Mouse (Mus musculus) right cerebral cortex, adult 2 months (tissue): Measurements from ENCODE around the gene Rapgef5.

Source experiments
- DNase-seq, 2 experiments: peaks; one replicate each; pipeline ENCODE4 v3.0.0; 2021 to 2022; ENCODE audit warnings: low spot score in 2 of 2

Rapgef5 gene

DNA sequence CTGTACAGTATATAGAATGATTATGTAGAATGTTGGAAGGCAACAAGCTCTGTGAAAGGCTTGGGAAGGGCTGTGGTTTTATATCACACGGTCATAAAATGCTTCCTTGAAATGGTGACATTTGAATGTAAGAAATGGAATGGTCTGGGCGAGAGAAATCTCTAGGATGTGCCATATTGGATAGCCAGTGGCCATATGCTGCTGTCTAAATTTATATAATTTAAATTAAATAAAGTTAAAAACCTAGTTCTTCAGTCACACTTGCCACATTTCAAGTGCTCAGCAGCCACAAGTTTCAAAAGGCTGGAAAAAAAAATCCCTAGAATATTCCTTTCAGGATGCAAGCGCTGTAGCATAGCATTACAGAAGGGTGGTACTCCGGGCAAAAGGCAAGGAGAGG lies 14.8 kb downstream of the Rapgef5 start:
- DNase-seq: no peak

DNA sequence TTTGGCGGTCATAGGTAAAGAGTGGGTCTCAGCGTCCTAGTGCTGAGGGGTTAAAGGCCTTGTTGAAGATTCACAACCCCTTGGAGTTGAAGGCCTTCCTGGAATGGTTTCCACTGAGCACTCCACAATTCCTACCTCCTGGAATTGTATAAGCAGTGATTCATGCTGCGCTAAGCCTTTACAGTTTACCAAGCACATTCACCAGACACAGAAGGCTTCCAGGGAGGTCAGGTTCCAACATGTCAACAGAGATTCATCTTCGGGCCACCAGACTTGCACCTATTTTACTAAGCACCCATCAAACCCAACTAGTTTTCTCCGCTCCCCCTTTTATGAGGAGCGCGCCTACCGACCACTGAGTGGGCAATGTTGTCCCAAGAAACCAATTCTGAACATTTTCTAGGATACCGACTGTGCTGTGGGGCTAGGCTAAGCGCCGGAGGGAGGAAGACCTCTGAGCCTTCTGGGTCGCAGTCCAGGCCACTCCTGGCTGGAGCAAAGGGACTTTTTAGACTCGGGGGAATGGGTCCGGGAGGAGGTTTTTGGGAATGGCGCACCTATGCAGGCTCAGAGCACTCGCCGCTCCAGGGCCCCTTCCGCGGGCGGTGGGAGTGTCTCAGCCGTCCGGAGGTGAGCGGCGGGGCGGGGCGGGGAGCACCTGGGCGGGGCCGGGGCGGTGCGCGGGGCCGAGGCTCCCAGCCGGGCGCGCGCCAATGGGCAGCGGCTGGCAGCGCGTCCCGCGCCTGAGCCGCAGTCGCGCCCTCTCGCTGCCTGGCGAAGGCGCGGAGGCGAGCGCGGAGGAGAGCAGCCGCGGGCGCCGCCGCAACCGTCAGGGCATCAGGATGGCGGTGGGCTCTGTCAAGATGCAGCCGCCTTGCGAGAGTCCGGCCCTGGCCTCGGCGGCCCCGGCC lies 17.2 kb downstream of the Rapgef5 start:
- DNase-seq: peak in 1 of 2 experiments; percentile 46

DNA sequence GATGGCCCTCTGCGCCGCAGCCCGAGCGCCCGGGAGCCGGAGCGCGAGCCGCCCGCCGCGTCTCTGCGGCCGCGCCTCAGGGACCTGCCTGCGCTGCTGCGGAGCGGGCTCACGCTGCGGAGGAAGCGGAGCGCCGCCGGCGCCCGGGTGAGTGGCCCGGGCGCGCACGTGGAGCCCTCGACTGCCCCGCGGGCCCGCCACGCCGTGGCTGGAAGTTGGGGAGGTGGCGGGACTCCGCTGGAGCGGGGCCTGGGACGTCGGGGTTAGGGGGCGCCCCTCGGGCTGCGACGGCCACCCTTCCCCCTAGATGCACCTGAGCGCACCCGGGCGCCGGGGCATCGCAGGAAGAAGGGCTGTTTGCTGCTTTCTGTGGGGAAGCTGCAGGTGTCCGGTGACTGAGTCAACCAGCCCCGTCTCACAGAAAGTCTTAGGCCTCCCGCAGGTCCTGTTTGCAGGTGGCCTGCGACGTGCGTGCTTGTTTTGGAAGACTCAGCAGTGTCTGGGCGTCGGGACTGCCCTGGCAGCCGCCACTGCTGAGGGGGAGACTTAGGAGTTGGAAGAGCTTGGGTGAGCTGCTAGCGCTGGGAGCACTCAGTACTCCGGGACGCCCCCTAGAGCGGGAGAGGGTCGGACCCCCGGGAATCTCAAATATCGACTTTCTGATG lies 17.9 kb downstream of the Rapgef5 start:
- peak; percentile 60 to 66 for DNase-seq

DNA sequence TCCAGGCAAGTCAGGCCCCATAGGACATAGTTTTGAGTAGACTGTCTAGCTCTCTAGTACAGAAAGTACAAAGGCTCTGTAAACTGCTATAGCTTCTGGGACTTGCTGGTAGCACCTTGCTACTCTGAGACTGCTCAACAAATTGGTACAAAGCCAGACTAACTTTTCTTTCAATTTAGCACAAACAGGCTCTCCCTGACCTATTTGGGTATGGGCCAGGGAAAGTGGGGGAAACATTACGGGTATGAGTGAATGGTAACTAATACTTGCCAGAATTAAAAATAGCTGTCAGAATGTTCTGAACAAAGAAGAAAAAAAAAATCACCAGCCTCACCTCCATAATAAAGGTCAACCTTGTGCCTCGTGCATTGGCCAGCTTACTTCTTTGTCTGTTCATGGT lies 24.1 kb downstream of the Rapgef5 start:
- DNase-seq: no peak

DNA sequence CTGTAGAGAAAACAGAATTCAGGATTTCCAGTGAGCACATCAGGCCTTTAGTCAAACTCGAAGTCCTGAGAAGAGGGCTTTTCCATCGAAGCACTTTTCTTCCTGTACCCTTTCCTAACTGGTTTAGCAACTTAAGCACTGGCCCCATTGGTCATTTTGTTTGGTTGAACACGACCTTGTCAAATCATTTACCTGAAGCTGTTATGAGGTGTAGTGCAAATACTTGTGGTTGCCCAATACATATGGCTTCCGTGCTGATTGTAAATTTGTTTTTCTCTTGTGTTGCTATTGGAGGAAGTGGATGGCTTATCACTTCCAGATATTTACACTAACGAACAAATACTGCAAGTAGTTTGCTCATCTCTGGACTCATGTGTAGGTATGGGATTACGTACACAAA lies 29.0 kb downstream of the Rapgef5 start:
- no peak for DNase-seq

DNA sequence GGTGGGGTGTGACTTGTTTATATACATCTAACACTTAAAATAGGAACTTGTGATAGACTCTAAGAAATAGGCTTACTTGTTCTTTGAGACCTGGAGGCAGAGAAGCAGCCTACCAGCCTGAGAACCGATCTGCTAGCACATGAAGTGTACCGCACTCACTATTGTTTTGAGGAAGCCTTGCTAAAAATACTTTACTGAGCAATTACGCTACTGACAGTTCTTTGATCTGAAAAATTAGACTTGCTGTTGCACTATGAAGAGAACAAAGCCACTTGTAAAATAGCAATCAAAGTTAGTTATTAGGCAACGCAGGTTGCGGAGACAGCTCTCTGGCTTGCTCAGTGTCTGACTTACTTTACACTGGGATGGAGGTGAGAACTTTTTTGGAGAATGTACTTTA lies 37.1 kb downstream of the Rapgef5 start:
- no peak for DNase-seq

DNA sequence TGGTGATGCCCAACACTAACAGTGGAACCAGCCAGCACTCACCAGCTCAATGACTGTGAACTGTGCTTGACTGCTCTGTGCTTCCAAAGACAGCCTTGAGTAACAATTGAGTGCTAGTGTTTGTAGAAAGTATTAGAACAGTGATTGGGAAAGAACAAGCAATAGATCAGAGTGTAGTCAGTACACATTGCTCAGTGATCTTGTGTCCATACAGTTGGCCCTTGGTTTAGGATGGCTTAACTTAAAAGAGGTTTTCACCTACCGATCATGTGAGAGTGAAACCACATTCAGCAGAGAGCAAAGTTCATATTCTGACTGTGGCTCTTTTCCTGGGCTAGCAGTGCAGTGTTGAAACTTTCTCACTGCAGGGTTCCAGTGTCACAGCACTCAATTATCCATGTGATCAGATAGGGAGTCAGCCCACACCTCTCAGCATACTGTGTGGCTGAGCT lies 38.4 kb downstream of the Rapgef5 start:
- DNase-seq: no peak

DNA sequence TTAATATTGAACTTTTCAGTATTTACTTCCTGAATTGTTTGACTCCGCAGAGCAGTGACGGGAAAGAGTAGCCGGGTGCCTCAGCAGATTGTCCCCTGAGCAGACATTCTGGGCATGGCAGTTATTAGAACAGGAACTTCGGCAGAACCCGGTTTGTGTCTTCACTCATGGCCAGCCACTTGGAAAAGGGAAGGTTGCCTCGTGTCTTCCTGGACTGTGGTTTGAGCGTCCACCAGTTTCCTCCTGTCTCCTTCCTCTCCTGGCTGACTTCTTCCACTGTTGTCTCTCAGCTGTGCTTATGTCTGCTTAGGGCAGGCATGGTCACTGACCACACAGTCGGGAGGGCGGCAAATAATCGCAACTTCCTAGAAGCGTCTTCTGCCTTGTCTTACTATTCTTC lies 44.2 kb downstream of the Rapgef5 start:
- no peak for DNase-seq

DNA sequence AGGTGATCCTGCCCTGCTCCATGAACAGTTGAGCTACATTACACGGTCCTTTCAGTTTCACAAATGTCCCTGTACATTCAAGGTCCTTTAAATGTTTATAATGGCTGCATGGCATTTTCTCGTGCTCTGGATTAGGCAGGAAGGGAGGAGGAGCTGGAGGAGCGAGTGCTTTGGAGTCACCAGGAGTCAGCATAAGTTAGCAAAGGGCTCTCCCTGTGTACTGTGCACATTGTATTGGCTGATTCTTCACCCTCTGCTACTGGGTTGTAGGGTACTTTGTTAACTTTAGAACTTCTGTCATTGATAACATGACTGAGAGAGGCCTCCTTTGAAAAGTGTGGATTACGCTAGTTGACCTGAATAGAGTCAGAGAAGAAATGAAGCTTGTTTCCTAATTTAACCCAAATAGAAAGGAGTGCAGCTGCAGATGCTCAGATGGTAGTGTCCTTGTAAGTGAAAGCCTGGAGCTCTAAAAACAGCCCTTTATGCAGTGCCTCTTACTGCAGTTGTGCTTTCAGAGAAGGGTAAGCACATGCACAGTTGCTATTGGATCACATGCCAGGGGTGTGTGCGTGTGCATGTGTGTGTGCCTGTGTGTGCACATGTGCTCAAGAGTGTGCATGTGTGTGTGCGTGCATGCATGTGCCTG lies 45.3 kb downstream of the Rapgef5 start:
- no peak for DNase-seq

DNA sequence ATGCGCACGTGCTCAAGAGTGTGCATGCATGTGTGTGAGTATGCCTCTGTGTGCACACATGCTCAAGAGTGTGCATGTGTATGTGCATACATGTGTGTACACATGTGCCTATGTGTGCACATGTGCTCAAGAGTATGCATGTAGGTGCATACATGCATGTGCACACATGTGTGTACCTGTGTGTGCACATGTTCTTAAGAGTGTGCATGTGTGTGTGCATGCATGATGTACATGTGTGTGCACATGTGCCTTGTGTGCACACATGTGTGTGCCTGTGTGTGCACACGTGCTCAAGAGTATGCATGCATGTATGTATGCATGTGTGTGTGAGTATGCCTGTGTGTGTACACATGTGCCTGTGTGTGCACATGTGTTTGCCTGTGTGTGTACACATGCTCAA lies 45.8 kb downstream of the Rapgef5 start:
- DNase-seq: no peak

DNA sequence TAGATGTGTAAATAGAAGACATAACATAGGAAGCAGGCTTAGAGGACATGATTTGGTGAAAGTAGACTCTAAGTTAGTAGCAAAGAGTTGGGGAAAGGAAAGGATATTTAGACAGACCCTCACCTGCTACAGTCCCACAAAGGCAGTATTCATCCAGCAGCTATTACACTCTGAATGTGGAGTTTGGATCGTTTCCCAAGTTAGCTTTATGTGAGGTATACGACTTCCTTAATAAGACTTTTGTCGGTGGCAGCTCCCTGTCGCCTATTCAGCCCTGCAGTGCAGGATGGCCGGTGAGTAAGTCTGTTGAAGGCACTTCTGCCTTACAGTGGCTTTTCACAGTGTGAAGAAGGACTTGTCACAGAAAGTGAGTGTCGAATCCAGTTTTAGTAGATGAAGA lies 47.6 kb downstream of the Rapgef5 start:
- no peak for DNase-seq

DNA sequence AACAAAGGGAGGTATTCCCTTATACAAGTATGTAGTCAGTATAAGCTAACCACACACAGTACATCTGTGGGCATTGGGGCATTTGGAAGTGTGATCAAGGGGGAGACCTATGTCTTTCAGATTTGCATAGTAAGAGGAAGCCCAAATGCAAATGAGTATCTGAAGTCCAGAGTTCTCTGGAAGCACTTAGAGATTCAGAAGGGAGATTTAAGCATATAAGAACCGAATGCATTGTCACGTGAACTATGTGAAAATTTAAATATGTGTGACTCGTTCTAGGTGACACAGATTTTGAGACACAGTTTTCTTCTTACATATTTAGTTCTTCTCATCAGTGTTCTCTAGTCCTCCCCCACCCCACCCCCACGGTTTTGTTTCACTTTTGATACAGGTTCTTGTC lies 50.0 kb downstream of the Rapgef5 start:
- no peak for DNase-seq

DNA sequence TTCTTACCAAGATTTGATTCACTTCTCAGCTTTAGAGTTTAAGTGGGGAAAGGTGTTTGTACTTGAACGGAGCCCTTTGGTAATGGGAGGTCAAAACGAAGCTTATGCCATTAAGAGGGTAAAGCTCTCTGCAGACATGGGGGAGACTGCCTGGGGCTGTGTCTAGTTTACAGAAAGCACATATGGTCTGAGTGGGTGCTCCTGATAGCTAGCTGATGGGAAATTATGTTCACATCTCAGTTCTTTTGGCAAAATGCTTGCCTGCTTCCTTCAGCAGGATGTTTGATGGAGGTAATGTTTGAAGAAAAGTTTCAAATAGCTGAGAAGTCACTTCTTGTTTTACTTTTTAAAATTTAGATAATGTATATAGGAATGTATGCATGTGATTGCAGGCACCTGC lies 53.4 kb downstream of the Rapgef5 start:
- DNase-seq: no peak

DNA sequence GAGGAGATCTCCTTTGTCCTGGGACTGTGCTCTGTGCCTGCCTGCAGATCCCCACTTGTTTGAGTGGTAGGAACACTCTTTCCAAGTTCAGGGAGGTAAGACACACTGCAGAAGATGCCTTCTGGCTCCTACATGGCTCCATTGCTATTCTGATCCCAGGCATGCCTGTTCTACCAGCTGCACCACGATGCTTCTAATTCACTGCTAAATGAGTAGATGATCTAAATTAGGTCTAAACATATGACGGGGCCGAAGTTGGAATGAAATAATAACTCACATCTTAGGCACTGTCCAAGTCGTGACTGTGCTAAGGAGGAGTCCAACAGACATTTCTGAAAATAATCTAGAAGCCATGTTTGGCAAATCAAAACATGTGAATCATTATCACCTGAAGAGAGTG lies 68.0 kb downstream of the Rapgef5 start:
- DNase-seq: peak; percentile 49 to 57

DNA sequence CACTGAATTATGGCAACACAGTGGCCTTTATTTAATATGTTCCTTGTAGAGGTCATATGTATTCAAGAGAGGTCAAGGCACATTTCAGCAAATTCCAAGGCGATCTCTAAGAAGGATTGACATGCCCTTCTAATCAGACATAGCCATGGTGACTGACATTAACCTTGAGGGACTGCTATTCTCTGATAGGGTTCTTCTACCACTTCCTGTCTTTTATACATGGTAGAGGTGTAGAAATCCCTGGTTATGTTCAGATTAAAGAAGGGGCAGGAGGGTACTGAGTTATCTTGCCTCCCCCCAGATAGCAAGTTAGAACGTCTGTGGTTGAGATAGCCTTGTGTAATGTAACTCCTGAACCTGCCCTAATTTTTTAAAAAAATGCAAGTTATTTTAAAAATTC lies 69.1 kb downstream of the Rapgef5 start:
- DNase-seq: no peak

DNA sequence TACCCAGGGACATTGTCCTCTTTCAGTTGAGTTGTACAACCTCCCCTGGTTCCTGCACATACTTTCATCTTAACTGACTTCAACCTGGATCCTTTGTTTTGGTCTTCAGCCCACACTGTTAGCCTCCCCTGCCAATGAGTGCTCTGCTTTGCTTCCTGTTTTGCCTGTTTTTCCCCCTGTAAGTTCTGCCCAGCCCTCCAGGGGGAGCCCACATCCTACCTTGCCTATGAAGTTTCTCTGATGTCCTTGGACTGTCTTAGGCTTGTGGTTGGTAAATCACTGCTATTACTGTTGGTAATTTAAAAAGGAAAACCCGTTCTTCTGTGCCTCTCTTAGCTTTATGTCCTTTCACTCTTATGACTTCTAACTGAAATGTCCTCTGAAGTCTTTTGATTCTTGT lies 69.8 kb downstream of the Rapgef5 start:
- DNase-seq: peak; percentile 80 to 81

DNA sequence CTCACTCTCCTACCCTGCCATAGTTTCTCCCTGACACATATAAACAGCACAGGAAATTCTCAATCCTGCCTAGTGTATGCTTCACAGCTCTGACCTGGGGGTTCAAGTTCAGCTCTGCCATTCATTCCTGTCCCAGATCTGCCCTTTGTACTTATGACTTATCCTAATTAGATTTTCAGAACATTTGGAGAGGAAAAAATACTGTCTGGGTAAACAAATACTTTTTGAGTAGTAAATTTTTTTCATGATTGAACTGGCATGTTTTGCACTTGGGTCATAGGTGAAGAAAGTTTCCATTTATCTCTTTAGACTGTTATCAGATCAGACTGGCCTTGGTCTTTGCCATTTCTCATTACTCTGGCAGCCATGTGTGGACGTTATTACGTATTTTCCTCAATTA lies 72.9 kb downstream of the Rapgef5 start:
- DNase-seq: no peak

DNA sequence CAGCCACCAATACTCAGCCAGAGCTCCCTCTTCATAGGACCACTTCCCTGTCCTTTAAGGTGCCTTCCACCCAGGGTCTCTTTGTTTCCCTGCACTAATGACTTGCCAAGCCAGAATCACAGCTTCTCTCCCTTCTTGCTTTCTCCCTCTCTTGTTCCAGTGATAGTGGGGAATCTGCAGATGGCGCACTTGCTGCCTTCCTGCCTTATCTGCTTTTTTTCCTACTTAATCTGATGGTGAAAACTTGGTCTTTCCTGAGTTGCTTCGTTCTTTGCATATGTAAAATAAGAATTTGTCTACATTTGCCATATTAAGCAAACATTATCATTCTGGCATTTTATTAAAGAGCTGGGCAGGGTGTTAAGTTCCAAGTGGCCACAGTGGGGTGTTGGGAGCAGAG lies 75.7 kb downstream of the Rapgef5 start:
- DNase-seq: no peak

DNA sequence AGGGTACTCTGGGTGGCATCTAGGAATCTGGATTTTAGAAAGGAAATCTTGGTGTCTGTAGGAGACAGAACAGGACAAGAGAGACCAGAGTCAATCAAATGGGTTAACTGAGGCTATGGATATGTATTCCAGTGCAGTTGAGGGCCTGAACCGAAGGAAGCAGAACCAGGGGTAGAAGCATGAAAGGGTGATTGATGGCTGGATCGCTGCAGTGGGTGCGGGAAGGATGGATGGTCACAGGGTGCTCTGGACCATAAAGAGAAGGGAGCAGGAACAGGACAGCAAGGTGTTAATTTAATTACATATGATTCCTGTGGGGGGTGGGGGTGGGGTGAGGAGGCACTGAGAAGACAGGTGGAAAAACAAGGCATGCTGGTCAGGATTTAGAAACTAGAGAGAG lies 76.3 kb downstream of the Rapgef5 start:
- no peak for DNase-seq

DNA sequence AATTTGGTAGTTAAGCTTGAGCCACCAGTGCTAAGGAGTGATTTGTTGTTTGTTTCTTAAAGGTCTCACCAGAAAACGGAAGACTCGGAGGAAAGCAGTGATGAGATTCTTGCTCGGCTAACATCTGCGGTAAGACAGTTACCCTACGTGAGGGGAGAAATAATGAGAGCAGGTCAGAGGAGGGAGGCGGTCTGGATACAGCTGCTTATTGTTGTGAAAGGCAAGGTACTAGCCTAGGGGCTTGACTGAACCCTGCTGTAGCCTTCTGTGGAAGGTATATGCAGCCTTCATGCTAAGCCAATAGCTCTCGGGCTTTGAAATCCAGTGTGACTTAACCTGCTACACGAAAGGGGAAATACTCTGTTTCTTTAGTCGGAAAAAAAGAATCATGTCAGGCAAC lies 78.9 kb downstream of the Rapgef5 start:
- DNase-seq: no peak

DNA sequence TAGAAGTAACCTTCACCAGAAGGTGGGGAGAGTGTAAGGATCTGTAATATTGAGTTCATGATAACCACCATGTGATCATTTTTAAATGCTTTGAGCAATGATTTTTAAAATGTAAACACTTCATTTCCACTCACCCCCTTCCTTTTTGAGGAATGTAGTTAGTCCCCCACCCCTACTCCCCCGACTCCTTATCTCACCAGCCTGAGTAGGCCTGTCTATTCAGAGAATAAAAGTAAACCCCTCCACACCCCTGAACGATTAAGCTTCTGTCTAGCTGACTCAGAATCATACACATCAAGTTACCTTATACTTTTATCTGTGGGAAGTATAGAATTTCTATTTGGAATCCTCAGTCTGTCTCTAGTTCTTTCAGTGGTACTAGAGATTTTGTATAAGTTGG lies 81.9 kb downstream of the Rapgef5 start:
- no peak for DNase-seq

DNA sequence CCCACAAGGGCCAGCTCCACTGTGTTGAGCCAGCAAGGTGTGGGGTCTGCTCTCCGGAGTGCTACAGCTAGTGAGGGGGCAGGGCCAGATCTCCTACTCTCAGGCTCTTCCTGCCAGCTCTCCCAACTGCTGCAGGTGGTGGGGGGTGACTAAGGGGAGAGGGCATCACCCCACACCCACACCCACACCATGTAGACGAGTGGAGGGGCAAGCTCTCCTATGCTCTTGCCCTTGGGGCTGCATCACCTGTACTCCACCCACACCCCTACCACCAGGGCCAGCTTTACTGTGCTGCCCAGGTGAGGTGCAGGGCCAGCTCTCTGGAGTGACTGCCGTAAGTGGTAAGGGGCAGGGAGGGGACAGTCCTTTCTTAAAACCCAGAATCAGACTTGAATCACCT lies 89.7 kb downstream of the Rapgef5 start:
- no peak for DNase-seq

DNA sequence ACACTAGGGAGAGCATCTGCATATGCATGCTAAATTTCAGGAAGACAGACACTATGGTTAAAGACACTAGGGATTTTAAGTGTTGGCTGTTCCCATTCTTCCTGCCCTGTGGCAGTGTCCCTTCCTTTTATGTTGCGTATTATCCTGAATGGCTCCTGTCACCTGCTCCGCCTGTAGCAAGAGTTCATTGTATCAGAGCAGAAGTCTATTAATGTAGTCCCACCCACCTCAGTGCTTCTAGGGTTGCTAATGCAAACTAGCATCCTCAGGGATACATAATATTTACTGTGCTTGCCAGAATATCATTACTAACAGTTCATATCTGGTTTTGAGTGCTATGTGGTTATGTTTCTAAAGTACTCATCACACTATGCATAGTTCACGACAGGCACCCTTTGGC lies 96.4 kb downstream of the Rapgef5 start:
- no peak for DNase-seq
